Mouse (Mus musculus): ENCODE results near the gene Tmtc1. TPM values are rescaled to one million over a fixed set of nuclear protein-coding genes. Genes with fewer than 3 reads are reported as not detected.
A peak's percentile ranks its signal among the peaks of the same experiment; 100 is the strongest.

The Tmtc1 gene
- total RNA-seq, 1 experiment from 2014 or later: 10.7 TPM

GRCm38 (mm10) chr6:148371223-148371622 is 73.0 kb downstream of the Tmtc1 start:
- DNase-seq: no peak

DNA sequence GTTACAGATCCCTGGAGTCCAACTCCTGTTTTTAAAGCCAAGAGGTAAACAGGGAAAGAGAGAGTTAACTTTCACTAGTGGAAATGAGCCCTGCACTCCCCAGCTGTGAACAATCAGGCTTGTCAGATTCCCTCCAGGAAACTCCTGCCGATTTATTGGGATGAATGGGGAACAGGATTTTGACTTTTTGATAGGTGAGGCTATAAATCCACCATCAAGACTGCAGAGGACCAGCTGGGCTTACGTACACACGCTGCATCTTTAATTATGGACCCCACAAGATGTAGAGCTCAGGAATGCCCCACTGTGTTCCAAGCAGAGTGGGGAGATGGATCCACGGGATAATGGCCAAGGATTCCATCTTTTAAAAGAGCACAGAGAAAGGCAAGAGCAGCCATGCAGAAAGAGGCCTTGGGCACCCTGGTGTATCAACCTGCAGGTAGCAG is 77.1 kb downstream of the Tmtc1 start:
- DNase-seq: no peak

DNA sequence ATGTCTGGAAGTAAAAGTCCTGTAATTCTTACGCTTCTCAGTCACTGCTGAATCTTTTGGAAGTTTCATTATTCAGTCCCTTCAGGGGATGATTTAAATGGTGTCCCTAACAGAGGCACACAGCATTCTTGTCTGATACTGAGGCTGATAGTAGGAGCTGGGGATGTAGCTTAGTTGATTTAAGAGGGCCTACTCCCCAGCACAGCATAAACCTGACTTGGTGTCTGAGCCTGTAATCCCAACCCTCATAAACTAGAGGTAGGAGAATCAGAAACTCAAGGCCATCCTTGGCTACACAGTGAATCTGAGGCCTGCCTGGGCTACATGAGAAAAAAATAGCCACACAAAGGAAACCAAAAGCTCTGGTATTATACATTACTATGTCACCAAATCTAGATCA is 77.6 kb downstream of the Tmtc1 start:
- no peak for DNase-seq

DNA sequence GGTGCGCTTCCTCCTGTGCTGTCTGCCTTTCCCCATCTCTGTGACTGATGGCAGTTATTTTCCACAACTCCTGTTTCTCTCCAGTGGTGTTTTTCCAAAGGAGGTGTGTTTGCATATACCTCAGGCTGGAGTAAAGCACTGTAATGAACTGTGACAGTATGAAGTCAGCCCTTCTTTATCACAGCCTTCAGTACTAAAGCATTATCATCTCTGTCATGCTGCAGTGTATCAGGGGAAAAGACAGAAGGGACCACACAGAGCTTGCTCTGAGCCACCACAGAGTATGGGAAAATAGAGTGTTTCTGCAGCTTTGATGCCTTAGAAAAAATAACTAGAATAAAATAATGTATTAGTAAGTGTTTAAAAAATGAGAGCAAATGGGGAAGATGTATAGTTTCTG is 81.0 kb downstream of the Tmtc1 start:
- no peak for DNase-seq

DNA sequence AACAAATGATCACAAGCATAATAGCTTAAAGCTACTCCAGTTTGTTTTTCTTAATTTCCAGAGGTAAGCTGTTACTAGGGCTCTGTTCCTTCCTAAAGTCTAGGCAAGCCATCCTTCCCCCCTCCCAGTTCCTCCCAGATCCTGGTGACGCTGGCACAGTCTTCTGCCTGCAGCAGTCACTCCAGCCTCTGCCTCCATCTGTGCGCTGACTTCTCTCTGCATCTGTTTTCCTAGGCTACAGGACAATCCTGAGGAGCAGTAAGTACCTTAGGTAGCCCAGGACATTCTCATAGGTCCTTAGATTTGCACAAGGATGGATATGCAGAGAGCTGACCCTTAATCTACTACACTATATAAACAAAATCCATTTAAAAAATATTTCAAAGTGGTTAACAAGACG is 81.7 kb downstream of the Tmtc1 start:
- DNase-seq: no peak

DNA sequence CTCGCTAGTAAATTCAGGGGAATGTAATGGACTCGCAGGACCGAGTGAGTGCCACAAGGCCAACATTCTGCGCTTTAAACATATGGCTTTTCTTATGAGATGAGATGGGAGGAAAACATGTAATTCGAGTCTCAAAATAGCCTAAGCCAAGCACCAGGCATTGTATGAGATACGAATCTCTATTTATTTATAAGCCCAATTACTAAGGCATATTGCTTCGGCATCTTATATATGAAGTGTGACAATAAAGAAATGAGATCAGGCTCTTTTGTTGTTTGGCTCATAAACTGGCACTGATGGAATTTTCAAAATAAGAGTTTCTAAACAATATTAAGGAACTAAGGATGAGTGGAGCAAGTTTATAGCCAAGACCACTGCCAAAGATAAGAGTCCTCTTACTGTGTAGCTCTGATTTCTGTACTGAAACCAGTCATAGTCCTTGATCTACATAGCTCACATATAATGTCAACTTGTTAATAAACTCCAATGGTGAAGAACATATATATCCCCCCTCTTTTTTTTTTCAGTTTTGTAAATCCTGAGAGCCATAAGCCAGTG is 84.8 kb downstream of the Tmtc1 start:
- DNase-seq: no peak

GRCm38 (mm10) chr6:148358580-148359246 is 85.5 kb downstream of the Tmtc1 start:
- no peak for DNase-seq

- no peak for DNase-seq
Observed at GRCm38 (mm10) chr6:148356141-148356540, 88.0 kb downstream of the Tmtc1 start.

GRCm38 (mm10) chr6:148354509-148355474 is 89.4 kb downstream of the Tmtc1 start:
- DNase-seq: peak; percentile 84

GRCm38 (mm10) chr6:148354151-148354508 is 90.1 kb downstream of the Tmtc1 start:
- no peak for DNase-seq

DNA sequence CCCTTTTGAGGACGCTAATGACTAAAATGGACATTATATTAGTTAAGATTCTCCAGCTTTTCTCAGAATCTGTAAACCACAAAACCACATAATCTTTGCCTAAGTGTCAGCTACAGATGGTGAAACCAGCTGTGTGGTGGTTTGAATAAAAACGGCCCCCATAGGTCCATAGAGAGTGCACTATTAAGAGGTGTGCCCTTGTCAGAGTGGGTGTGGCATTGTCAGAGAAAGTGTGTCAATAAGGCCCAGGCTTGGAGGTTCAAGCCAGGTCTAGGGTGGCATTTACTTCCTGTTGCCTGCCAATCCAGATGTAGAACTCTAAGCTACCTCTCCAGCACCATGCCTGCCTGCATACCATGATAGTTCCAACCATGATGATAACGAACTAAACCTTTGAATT is 99.2 kb downstream of the Tmtc1 start:
- no peak for DNase-seq

DNA sequence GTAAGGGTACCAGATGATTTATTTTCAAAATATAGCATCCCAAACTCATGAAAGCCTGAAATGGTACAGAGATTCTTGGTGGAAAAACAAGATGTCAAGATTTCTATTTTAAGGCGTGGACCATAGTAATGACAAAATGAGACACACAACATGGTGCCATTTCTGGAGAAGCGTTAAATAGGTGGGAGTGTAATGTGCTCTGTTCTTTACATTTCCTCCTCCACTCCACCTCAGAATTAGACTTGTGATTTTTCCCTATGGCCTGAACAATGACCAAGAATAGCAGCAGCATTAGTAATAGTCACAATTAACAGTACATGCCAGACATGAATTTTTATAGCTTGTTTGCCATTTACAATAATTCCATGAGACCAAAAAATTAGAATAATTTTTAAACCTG is 102.0 kb downstream of the Tmtc1 start:
- DNase-seq: no peak

DNA sequence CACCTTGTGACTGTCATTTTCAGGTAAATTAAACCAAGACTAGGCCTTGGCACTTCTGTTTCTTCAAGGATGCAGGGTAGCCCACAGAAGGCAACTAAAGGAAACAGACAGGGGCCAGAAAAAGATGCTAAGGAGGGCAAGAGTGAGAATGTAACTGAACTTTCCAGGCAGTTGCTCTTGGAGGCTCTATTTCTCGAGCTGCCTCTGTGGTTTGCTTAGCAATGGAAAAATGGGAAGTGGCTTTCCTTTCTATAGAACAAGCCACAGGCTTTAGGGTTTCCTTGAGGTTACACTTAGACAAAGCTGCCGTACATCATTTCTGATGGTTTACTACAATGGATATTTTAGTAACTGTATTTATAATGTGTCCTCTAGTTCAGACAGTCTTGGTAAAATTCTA is 102.4 kb downstream of the Tmtc1 start:
- DNase-seq: no peak

- DNase-seq: no peak
Observed at GRCm38 (mm10) chr6:148338326-148338957, 105.7 kb downstream of the Tmtc1 start.

- no peak for DNase-seq
Observed at GRCm38 (mm10) chr6:148336290-148336955, 107.8 kb downstream of the Tmtc1 start.

DNA sequence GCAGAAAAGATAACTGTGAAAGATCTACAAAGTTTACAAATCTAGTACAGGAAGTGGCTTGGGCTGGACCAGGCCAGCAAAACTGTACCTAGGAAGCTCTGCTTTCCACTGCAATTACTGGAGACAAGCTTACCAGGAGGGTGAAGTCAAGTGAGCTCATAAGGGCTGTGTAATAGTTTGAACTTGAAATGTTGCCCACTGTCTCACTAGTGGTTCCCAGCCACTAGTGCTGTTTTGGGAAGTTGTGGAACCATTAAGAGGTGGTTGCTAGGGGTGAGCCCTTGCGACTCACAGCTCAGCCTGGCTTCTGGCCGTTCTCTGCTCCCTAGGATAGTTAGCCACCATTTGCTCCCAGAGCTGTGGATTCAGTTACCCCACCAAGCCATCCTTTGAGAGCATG is 112.3 kb downstream of the Tmtc1 start:
- no peak for DNase-seq

GRCm38 (mm10) chr6:148329976-148330375 is 114.2 kb downstream of the Tmtc1 start:
- DNase-seq: no peak

DNA sequence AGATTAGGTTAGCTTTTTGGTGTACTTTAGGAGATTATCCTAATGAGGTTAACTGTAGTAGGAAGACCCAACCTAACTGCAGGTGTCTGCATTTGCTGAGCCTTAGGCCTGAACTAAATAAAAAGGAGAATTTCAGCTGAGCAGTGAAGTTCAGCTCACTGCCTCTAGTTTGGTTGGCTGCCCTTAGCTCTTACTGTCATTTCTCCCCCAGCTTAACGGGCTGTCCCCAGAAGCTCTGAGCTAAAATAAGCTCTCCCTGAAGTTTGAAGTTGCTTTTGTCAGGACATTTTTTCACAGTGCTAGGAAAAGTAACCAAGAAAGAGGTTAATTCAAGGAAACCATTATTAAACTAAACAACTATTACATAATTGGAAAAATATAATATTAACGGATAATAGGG is 115.3 kb downstream of the Tmtc1 start:
- no peak for DNase-seq

DNA sequence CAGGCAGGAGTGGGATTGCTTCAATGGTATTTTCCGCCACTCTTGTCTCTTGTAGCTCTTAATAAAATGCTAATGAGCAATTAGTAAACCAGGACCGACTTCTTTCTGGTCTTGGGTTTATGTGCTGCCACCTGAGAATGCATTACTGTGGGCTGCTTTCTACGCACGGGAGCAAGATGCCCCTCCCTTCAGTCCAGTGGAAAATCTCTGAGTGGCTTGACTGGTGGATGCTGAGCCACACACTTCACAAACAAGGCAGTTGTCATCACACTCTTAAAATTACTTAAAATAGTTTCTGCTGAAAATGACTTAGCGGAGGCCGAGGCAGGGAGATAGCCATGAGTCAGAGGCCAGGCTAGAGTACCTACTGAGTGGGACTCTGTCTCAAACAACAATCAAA is 116.1 kb downstream of the Tmtc1 start:
- DNase-seq: no peak

DNA sequence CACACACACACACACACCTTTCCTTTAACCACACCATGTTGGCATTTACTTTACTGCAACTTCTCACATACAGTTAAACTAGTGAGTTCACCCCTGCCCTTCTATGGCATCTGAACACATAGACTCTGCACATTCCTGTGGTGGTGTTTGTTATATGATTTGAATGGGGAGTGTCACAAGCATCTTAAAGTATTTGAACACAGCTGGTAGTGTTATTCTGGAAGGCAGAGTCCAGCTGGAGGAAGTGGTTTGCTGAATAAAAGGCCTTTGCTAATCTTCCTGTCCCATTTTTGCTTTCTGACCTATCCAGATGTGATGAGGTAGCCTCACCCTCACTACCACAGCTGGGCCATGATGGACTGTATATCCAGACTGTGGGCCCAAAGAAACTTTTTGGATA is 125.5 kb downstream of the Tmtc1 start:
- no peak for DNase-seq

- no peak for DNase-seq
Observed at GRCm38 (mm10) chr6:148315571-148316080, 128.6 kb downstream of the Tmtc1 start.

DNA sequence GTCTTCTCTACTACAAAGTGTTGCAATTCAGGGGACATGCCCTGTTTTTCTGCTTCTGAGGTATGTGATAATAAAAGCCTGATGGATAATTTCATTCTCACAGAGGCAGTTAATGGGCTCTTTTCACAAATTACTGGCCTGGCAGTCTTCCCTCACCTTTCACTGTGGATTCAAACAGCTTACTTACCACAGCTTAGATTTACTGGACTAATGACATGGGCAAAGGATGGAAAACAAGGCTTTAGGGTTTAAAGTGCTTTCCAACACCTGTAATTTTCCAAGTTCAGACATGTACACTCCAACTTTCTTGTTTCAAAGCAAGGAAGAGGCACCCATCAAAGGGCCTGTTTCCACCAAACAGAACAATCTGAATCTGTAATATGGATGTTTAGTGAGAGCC is 129.1 kb downstream of the Tmtc1 start:
- no peak for DNase-seq
